Mouse (Mus musculus): Measurements from ENCODE around the gene Atp10a. TPM values are rescaled to one million over a fixed set of nuclear protein-coding genes. Genes with fewer than 3 reads are reported as not detected.

Atp10a gene
- 6.6 and 7.6 TPM in 2 replicates for polyA plus RNA-seq (2012; rRNA removed)
- polyA plus RNA-seq (2014; fragmentation: Nextera tagmentation; extraction: Ambion mirVana), result 2.9 and 3.0 TPM in 2 replicates

DNA sequence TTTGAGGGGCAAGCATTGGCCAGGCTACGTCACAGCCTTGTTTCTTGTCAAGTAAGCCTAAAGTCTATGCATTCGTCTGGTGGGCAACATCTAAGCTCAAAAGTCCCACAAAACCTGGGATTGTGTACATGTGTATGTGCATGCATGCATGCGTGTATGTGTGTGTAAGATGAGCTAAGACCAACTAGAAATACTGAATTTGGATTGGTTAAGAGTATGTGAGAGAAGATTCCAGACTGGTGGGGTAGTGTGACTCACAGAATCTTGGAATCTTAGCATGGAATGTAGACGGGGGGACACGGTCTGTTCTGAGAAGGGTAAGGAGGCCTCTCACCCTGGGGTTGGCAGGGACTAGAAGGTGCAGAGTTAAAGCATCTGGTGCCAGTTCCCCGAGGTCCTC, at the start of gene Atp10a:
TSS of gene Atp10a (plus strand) at position 301 of the 400 bp plus-strand sequence.
- no peaks in the 10 kb centered on the region for H3K27me3 ChIP-seq (ENCODE audit: control insufficient read depth, insufficient read depth, low read length)
- H3K4me2 ChIP-seq (replicated peaks; ENCODE audit: low read depth, low read length, severe bottlenecking), result no peak within 1 kb of the TSS
- H3K9ac ChIP-seq (ENCODE audit: low read depth, low read length, severe bottlenecking), result no peak within 1 kb of the TSS
- H3K9me3 ChIP-seq (ENCODE audit: control insufficient read depth, low read length), result no peaks in the 10 kb centered on the region
- H3K36me3 ChIP-seq (ENCODE audit: control insufficient read depth, insufficient read depth, low read length), result no peaks in the 10 kb centered on the region
- H3K4me3 ChIP-seq (replicated peaks; ENCODE audit: low read length), result no peak within 1 kb of the TSS
- no peak for TF ChIP-seq POLR2A (IDR thresholded peaks at IDR 0.05; ENCODE audit: borderline replicate concordance, extremely low read depth, insufficient read depth, insufficient read length)
- no peak for ATAC-seq (ENCODE audit: low FRiP score, low read depth)
- no peak for DNase-seq (ENCODE audit: low spot score)
- WGBS, result 85% methylated on average over 6 of the region's 6 CpGs
- no peak within 1 kb of the TSS for H3K27ac ChIP-seq (replicated peaks; ENCODE audit: low read depth, low read length)
- H3K4me1 ChIP-seq (ENCODE audit: control insufficient read depth, insufficient read depth, low read length), result peaks cover 4% of the 10 kb centered on the region; the same call in 1 of the 2 replicates

GRCm38 (mm10) chr7:58618048-58618447, 37.9 kb upstream of the Atp10a start:
- no peaks in the 10 kb centered on the region for H3K27me3 ChIP-seq (ENCODE audit: control insufficient read depth, insufficient read depth, low read length)
- no peak overlapping the region for H3K4me3 ChIP-seq (replicated peaks; ENCODE audit: low read length)
- H3K4me2 ChIP-seq (replicated peaks; ENCODE audit: low read depth, low read length, severe bottlenecking), result no peak overlapping the region
- ATAC-seq (ENCODE audit: low FRiP score, low read depth) (no peak), DNase-seq (ENCODE audit: low spot score) (no peak)
- WGBS, result 31% methylated on average over 1 of the region's 1 CpGs
- H3K9ac ChIP-seq (ENCODE audit: low read depth, low read length, severe bottlenecking), result no peak overlapping the region
- no peaks in the 10 kb centered on the region for H3K9me3 ChIP-seq (ENCODE audit: control insufficient read depth, low read length)
- no peak overlapping the region for H3K27ac ChIP-seq (replicated peaks; ENCODE audit: low read depth, low read length)
- H3K36me3 ChIP-seq (ENCODE audit: control insufficient read depth, insufficient read depth, low read length), result no peaks in the 10 kb centered on the region
- no peaks in the 10 kb centered on the region for H3K4me1 ChIP-seq (ENCODE audit: control insufficient read depth, insufficient read depth, low read length)
- TF ChIP-seq POLR2A (IDR thresholded peaks at IDR 0.05; ENCODE audit: borderline replicate concordance, extremely low read depth, insufficient read depth, insufficient read length), result no peak

GRCm38 (mm10) chr7:58626305-58627155, 29.4 kb upstream of the Atp10a start:
- Histone ChIP-seq H3K27me3 (ENCODE audit: control insufficient read depth, insufficient read depth, low read length) (no peaks in the 10 kb centered on the region), H3K9ac (ENCODE audit: low read depth, low read length, severe bottlenecking) (no peak overlapping the region), H3K27ac (replicated peaks; ENCODE audit: low read depth, low read length) (peak overlapping the region; percentile 19; the same call in 1 of the 2 replicates), H3K4me1 (ENCODE audit: control insufficient read depth, insufficient read depth, low read length) (no peaks in the 10 kb centered on the region), H3K36me3 (ENCODE audit: control insufficient read depth, insufficient read depth, low read length) (no peaks in the 10 kb centered on the region), H3K9me3 (ENCODE audit: control insufficient read depth, low read length) (no peaks in the 10 kb centered on the region), H3K4me3 (replicated peaks; ENCODE audit: low read length) (no peak overlapping the region), H3K4me2 (replicated peaks; ENCODE audit: low read depth, low read length, severe bottlenecking) (no peak overlapping the region)
- TF ChIP-seq POLR2A (IDR thresholded peaks at IDR 0.05; ENCODE audit: borderline replicate concordance, extremely low read depth, insufficient read depth, insufficient read length), result no peak
- no peak; the same call in none of the 2 replicates for ATAC-seq (ENCODE audit: low FRiP score, low read depth)
- WGBS, result 60% methylated on average over 9 of the region's 9 CpGs
- peak; percentile 20 for DNase-seq (ENCODE audit: low spot score)

- Histone ChIP-seq H3K36me3 (ENCODE audit: control insufficient read depth, insufficient read depth, low read length) (no peaks in the 10 kb centered on the region), H3K9ac (ENCODE audit: low read depth, low read length, severe bottlenecking) (no peak overlapping the region), H3K27ac (replicated peaks; ENCODE audit: low read depth, low read length) (no peak overlapping the region), H3K27me3 (ENCODE audit: control insufficient read depth, insufficient read depth, low read length) (no peaks in the 10 kb centered on the region), H3K4me2 (replicated peaks; ENCODE audit: low read depth, low read length, severe bottlenecking) (no peak overlapping the region), H3K9me3 (ENCODE audit: control insufficient read depth, low read length) (no peaks in the 10 kb centered on the region), H3K4me3 (replicated peaks; ENCODE audit: low read length) (no peak overlapping the region), H3K4me1 (ENCODE audit: control insufficient read depth, insufficient read depth, low read length) (no peaks in the 10 kb centered on the region)
- ATAC-seq (ENCODE audit: low FRiP score, low read depth), result no peak
- DNase-seq (ENCODE audit: low spot score), result no peak
- 73% methylated on average over 1 of the region's 1 CpGs for WGBS
- no peak for TF ChIP-seq POLR2A (IDR thresholded peaks at IDR 0.05; ENCODE audit: borderline replicate concordance, extremely low read depth, insufficient read depth, insufficient read length)
Observed at GRCm38 (mm10) chr7:58627381-58627780, 28.6 kb upstream of the Atp10a start.

DNA sequence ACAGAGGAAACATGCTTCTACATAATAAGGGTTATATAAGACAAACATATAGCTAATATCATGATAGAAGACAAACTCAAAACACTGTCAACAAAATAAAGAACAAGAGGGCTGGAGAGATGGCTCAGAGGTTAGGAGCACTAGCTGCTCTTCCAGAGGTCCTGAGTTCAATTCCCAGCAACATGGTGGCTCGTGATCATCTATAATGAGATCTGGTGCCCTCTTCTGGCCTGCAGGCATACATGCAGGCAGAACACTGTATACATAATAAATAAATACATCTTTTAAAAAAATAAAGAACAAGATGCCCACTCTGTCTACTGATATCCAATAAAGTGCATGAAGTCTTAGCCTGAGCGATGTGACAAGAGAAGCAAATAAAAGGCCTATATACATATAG, 26.7 kb upstream of the Atp10a start:
- Histone ChIP-seq H3K27me3 (ENCODE audit: control insufficient read depth, insufficient read depth, low read length) (no peaks in the 10 kb centered on the region), H3K9ac (ENCODE audit: low read depth, low read length, severe bottlenecking) (no peak overlapping the region), H3K27ac (replicated peaks; ENCODE audit: low read depth, low read length) (no peak overlapping the region), H3K36me3 (ENCODE audit: control insufficient read depth, insufficient read depth, low read length) (no peaks in the 10 kb centered on the region), H3K9me3 (ENCODE audit: control insufficient read depth, low read length) (no peaks in the 10 kb centered on the region), H3K4me1 (ENCODE audit: control insufficient read depth, insufficient read depth, low read length) (no peaks in the 10 kb centered on the region), H3K4me3 (replicated peaks; ENCODE audit: low read length) (no peak overlapping the region), H3K4me2 (replicated peaks; ENCODE audit: low read depth, low read length, severe bottlenecking) (no peak overlapping the region)
- no peak for ATAC-seq (ENCODE audit: low FRiP score, low read depth)
- no peak for DNase-seq (ENCODE audit: low spot score)
- TF ChIP-seq POLR2A (IDR thresholded peaks at IDR 0.05; ENCODE audit: borderline replicate concordance, extremely low read depth, insufficient read depth, insufficient read length), result no peak
- 92% methylated on average over 2 of the region's 2 CpGs for WGBS

Data from limb, embryonic 14.5 days (tissue).